Mouse (Mus musculus) ES-CJ7 (cell line): ENCODE data around the gene Bdkrb2.

Source experiments
- DNase-seq: peaks from one replicate; pipeline ENCODE4 v3.0.0; 2011; ENCODE audit warnings: low read depth, low spot score

Gene Bdkrb2

DNA sequence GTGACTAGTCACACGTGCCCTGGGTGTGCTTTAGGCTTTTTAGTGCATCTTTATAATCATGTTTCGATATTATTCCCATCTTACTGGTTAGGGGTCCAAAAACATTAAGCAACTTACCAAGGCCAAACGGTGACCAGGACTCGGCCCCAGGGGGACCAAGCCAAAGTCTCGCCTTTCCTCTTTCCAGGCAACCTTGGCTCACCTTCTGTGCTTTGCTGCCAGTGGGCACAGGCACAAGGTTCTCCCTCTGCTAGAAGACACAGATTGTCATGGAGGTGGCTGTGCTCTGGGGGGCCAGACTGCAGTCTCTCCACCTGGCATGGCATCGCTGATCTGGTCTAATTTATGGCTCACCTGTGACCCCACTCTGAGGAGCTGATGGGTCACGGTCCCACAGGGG lies 27.8 kb downstream of the Bdkrb2 start:
- no peak for DNase-seq

DNA sequence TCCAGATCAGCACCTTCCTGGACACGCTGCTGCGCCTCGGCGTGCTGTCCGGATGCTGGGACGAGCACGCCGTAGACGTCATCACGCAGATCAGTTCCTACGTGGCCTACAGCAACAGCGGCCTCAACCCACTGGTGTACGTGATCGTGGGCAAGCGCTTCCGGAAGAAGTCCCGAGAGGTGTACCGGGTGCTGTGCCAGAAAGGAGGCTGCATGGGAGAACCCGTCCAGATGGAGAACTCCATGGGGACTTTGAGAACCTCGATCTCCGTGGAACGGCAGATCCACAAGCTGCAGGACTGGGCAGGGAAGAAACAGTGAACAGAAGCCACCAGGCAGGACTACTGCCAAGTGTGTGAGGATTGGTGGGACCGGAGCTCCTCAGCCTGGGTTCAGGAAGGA lies 29.3 kb downstream of the Bdkrb2 start:
- DNase-seq = no peak

DNA sequence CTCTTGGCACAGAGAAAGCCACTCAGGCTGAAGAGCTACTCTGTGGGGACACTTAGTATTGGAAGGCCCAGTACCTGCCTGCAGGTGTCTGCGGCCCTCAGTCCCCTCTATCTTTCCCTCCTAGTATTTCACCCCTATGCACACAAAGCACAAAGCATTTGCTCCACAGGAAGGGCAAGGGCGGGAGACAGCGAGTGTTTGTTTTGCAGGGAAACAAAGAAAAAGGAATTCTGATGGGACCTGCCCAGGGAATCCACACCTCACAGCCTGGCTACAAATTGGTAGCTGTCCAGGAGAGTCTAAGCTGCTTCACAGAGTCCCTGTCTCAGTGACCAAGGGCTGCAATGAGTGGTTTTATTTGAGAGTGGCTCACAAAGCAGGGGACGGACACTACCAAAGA lies 30.4 kb downstream of the Bdkrb2 start:
- peak; percentile 42 for DNase-seq

DNA sequence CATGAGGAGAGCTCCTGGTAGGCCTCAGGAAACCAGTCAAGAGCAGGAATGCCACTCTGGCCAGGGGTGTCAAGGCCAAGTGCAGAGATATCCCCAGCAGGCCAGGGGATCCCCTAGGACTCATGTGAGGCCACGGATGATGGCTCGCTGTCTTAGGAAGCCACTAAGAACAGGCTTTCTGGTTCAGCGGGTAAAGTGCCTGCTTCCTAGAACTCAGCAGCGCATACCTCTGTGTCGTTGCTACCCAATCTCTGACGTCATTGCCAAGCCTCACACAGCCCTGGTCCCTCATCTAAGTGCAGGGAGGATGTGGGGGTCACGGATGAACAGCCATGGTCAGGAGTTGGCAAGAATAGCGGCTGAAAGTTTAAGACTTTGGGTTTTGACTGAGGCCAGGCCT lies 34.1 kb downstream of the Bdkrb2 start:
- no peak for DNase-seq

- no peak for DNase-seq
These were observed 35.5 kb downstream of the Bdkrb2 start for GRCm38 (mm10) chr12:105598503-105598902.

DNA sequence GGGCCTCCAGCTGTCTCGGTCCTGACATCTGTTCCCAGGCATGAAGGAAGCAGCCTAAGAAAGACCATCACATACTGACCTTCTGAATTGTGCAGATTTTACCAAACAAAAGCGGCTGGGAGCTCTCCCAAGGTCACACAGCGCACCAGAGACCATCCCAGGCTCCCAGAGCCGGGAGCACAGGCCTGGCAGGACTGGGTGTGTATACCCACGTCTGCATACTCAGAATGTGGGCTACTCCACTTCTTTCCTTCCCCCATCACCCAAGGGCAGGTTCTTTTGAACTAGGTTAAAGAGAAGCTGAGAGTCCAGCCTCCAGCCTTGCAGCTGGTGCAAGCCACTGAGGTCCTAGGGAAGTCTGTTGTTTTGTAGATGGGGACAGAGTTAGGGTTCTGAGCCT lies 36.1 kb downstream of the Bdkrb2 start:
- peak; percentile 76 for DNase-seq

DNA sequence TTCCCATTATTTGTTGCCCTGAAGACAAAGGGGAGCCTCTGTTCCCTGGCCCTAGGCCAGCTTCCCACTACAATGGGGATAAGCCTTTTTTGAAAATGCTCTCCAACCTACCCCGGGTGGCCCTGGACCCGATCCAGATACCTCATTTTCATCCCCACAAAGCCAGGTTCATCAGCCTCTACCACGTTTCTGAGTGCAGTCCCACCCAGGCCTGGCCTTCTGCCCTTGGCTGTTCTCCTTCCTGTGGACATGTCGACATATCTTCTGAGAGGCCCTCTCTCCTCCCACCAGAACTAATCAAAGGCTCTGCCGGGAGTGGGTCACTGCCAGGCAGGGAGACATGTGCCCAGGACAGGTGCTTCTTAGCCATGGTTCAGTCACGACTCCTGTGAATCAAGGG lies 38.6 kb downstream of the Bdkrb2 start:
- no peak for DNase-seq

DNA sequence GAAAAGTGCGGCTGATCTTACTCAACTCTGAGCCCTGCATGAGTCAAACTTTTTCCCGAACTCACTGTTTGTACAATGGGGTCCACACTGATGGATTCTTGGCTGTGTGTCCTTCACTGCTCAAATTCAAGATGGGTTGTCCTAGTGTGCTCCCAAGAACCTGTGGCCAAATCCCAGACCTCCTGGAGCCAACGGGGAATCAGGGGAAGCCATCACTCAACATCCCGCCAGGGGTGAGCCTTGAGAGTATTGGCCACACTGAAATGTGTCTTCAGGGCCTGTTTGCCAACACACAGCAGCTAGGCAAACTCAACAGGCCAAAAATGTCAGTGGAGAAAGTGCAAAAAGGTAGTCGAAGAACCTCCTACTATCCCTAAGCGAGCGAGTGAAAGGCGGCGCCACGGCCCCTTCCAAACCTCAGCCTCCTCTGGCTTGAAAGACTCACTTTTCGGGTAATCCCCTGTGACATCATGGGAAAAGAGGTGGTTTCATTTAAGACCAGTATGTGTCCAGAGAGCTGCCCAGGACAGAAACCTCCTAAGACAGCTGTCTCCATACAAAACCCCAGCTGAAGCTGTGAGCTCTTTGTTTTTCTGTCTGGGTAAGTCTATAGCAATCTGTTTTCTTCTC lies 39.7 kb downstream of the Bdkrb2 start, which contains the start of gene Bdkrb1:
Gene Bdkrb1 (plus strand): TSS at position 505 of the 630 bp plus-strand sequence.
- DNase-seq = no peak

DNA sequence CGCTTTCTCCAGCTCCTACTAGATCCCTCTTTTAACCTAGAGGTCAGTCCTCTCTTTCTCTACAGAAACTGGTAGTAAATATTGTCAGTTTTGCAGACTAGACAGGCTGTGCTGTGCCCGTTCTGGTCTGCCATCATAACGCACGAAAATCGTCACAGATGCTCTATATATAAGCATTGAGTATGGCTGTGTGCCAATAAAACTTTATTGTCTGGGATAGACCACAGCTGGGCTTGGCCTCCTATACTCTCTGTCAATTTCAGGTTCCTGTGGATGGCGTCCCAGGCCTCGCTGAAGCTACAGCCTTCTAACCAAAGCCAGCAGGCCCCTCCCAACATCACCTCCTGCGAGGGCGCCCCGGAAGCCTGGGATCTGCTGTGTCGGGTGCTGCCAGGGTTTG lies 40.9 kb downstream of the Bdkrb2 start:
- no peak for DNase-seq

DNA sequence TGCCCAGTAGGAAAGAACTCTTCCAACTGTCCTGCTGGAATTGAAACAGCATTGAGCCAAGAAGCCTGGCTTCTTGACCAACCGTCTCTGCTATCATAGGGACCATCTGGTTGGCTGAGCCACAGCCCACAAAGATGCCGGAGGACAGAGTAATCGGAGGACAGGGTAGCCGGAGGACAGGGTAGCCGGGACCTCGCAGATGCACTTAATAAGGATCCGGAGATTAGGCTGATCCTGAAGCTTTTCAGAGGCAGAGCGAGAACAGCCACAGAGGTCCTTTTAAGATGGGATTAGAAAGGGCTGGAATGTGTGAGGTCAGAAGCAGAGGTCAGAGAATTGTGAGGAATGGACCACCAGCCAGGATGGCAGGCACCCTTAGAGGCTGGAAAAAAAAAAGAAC lies 42.2 kb downstream of the Bdkrb2 start:
- DNase-seq = no peak

DNA sequence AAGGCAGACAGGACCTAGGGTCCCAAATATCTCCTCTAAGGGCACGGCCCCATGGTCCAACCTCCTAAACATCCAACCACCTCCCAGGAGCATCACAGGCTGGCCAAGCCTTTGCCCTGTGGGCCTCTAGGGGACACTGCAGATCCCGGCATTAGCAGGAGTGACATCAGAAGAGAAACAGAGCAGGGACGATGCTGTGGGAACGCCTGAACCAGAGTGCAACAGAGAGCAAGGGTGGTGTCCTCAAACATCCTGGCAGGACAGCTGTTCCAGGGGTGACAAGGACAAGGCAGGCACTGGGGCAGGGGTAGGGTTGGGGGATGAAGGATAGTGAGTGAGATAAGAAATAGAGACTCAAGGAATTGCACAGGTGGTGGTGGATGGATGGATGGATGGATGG lies 43.9 kb downstream of the Bdkrb2 start:
- no peak for DNase-seq

- no peak for DNase-seq
These were observed 48.0 kb downstream of the Bdkrb2 start for GRCm38 (mm10) chr12:105611045-105611444.

GRCm38 (mm10) chr12:105611748-105612147 lies 48.7 kb downstream of the Bdkrb2 start:
- DNase-seq = peak; percentile 94

GRCm38 (mm10) chr12:105613559-105613958 lies 50.5 kb downstream of the Bdkrb2 start:
- no peak for DNase-seq

- DNase-seq = no peak
These were observed 59.0 kb downstream of the Bdkrb2 start for GRCm38 (mm10) chr12:105622048-105622447.

DNA sequence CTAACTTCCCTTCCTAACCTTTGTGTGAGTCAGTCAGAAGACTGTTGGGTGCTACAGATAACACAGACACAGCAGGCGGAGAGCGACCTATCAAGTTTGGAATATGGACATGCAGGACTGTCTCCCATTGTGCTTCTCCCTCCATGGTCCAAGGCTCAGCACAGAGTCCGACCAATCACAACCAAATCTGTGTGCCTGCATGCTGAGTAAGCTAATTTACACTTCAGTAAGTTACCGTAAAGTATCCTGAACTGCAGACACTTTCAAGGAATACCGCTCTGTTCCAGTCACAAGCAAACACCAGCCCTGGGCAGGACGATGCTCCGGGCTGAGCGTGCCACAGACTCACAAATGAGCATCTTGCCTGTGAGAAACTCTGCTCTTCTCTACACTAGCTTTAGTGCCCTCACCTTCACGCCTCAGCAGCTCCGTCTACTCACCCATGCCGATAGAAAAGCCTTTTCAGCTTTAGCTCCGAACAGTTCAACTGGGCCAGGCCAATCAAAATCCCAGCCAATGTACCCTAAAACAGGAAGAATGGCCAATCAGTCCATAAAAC lies 60.0 kb downstream of the Bdkrb2 start:
- DNase-seq = peak; percentile 75

DNA sequence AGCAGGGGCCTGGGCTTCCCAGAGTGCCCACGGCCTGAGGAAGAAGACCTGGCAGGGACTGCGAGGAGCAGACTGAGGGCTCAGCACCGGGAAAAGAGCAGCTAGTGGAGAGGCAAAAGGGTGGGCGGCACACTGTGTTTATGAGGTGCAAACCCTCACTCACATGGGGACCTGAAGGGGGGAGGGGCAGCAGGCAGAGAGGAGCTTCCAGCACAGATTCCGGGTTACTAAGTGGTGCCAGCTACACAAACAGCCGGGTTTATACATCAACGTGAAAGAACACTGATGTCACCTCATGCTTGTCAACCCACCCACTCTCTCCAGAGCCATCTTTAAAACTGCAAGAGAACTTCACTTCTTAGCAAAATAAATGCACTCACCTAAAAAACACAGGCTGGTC lies 62.8 kb downstream of the Bdkrb2 start:
- DNase-seq = no peak

DNA sequence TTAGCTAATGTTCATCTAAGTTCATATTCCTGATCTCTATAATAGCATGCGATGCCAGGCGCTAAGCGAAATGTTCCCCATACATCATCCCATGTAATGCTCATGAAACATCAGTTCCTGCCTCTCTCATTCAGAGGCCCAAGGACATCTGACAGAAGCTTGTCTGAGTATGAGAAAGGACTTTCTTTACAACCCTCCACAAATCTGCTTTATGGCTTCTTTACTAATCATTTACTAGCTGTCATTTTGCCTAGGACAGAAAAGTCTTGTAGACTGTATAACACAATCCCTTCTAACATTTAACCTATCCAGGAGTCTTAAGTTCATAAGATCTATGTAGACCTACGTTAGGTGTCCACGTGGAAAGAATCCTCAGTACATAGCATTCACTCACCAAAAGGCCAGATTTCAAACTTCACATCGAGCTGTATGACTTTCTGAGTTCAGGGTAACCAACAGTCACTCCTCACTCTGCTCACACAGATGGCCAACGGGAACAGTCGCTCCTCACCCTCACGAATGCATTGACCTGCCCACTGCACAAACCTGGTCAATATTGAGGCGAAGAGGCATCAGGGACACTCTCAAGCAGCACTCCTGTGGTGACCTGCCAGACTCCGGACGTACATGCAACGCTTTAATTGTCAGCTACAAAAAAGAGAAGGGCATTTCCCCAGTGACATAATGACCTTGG lies 71.5 kb downstream of the Bdkrb2 start:
- no peak for DNase-seq

DNA sequence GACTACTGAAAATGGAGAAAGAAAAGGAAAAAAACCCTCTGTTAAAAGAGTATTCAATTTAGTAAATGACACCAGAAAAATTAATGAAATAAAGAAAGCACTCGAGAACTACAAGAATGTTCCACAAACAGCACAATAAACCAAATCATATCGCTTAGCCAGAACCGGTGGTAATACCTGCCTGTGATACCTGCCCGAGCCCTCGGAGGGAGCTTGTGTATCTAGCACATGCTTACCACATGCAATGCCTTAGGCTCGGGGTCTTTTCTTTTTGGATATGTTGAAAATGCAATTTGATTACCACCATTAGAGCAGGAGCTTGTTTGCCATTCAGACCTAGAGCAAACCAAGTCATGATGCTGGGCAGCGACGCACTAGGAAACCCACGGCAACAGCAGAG lies 73.5 kb downstream of the Bdkrb2 start:
- DNase-seq = peak; percentile 19

DNA sequence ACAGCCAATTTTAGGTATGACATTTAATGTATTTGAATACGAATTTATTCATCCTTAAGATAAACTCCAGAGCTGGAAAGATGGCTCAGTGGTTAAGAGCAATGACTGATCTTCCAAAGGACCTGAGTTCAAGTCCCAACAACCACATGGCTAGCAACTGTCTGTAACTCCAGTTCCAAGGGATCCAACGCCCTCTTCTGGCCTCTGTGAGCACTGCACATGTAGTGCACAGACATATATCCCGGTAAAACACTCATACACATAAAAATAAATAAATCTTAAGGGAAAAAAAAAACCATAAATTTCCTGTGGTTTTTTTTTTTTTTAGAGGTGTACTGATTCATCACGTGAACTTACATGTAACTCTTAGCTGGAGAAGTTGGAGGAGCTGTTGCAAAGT lies 74.5 kb downstream of the Bdkrb2 start:
- peak; percentile 27 for DNase-seq

DNA sequence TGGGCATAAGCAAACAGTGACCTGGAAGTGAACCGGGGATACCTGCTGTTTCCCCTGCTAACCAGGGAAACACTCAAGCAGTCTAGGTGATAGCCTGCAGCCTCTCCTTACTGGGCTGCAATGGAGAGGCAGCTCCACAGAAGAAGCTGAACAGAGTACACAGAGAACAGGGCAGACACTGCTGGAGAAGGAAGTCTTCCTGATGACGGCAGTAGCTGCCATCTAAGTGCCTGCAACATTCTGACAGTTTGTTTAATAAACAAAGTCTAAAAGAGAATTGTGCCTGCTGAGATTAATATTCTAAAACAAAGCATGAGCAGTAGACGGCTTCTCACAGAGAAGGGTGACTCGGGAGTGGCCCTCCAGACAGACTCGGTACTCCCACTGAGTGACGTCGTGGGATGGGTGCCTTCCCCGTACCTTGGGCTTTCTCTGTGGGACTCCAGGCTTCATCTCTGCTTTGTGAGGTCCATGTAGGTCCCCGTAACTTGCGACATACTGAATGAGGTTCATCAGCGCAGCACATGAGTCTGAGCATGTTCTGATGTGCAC lies 79.8 kb downstream of the Bdkrb2 start:
- no peak for DNase-seq
